Mouse (Mus musculus) lung, embryonic 14.5 days (tissue): ENCODE results near the gene Cltc. TPM values are rescaled to one million over a fixed set of nuclear protein-coding genes. Genes with fewer than 3 reads are reported as not detected.

Source experiments
- ATAC-seq: fragments of 200-750 bp; cut with Nextera tagmentation; 2 replicates; pipeline ENCODE4 v1.8.0; 2017; ENCODE audit warnings: mild to moderate bottlenecking, moderate TSS enrichment, moderate library complexity; ENCODE audit not compliant: insufficient read depth
- DNase-seq: peaks from one replicate; pipeline ENCODE4 v3.0.0-alpha.2; 2015
- H3K27ac ChIP-seq: fragments of 300-500 bp; sonication (generic); 2 replicates; pipeline ENCODE4 v1.5.1; 2014; ENCODE audit warnings: low read depth, mild to moderate bottlenecking, moderate library complexity
- H3K27me3 ChIP-seq: fragments of 300-500 bp; sonication (generic); 2 replicates; pipeline ENCODE4 v1.6.1; 2014; ENCODE audit warnings: low read length, control low read depth; ENCODE audit not compliant: insufficient read depth
- H3K36me3 ChIP-seq: fragments of 300-500 bp; sonication (generic); 2 replicates; pipeline ENCODE4 v1.6.1; 2014; ENCODE audit warnings: control low read depth; ENCODE audit not compliant: insufficient read depth
- H3K4me1 ChIP-seq: fragments of 300-500 bp; sonication (generic); 2 replicates; pipeline ENCODE4 v1.6.1; 2014; ENCODE audit warnings: antibody characterized with exemption, control low read depth; ENCODE audit not compliant: insufficient read depth
- H3K4me2 ChIP-seq: fragments of 300-500 bp; sonication (generic); 2 replicates; pipeline ENCODE4 v1.6.1; 2014; ENCODE audit warnings: mild to moderate bottlenecking
- H3K4me3 ChIP-seq: fragments of 300-500 bp; sonication (generic); 2 replicates; pipeline ENCODE4 v1.5.1; 2014; ENCODE audit warnings: low read depth, low read length
- H3K9ac ChIP-seq: fragments of 300-500 bp; sonication (generic); 2 replicates; pipeline ENCODE4 v1.6.1; 2014
- H3K9me3 ChIP-seq: fragments of 300-500 bp; sonication (generic); 2 replicates; pipeline ENCODE4 v1.6.1; 2016; ENCODE audit warnings: low read depth, low read length, control low read depth
- CTCF ChIP-seq: IDR thresholded peaks from 2 replicates; pipeline ENCODE4 v1.5.1; 2016; ENCODE audit warnings: antibody characterized with exemption, low read depth
- WGBS: fragments of 180-500 bp; shearing (Covaris S2); extraction: QIAGEN DNeasy Blood & Tissue Kit; methylation state at CpG from one replicate; pipeline ENCODE4 v1.1.7; 2014; 5-methylcytosine and 5-hydroxymethylcytosine counted together
- polyA plus RNA-seq: library from polyadenylated mRNA; unstranded; fragments of >200 nt; fragmentation: Nextera tagmentation; extraction: Ambion mirVana; gene quantifications from 2 replicates; pipeline ENCODE4 v1.2.1, GENCODE M21; 2014

Cltc gene
- polyA plus RNA-seq, 1 experiment from 2014 or later = 179 TPM

GRCm38 (mm10) chr11:86719390-86719789, 38.0 kb downstream of the Cltc start:
- H3K4me3 ChIP-seq = no peak overlapping the region
- no peak overlapping the region for H3K9ac ChIP-seq
- no peak overlapping the region for H3K27ac ChIP-seq
- H3K4me1 ChIP-seq = no peaks in the 10 kb centered on the region
- H3K4me2 ChIP-seq = no peak overlapping the region
- no peaks in the 10 kb centered on the region for H3K9me3 ChIP-seq
- no peak for TF ChIP-seq CTCF
- H3K27me3 ChIP-seq = no peaks in the 10 kb centered on the region
- ATAC-seq = no peak
- 91% methylated on average over 8 of the region's 8 CpGs for WGBS
- peaks cover 82% of the 10 kb centered on the region for H3K36me3 ChIP-seq
- DNase-seq = no peak

DNA sequence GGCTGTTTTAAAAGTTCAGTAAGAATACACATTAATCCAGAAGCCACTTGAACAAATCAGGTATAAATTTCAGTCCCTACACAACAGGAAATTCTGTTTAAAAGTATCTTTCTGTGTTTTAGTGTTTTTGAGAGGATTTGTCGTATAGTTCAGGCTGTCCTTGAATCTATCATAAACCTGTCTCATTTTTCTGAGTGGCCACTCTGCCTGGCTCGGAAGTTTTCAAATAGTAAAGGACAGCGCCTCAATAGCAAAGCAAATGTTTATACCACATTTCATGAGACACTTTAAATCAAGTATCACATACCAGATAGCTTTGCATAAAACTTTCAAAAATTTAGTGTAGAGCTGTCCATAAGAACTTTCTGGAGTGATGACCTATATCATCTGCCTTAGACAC, 39.0 kb downstream of the Cltc start:
- WGBS = 77% methylated on average over 3 of the region's 3 CpGs
- Histone ChIP-seq H3K9ac (no peak overlapping the region), H3K4me3 (no peak overlapping the region), H3K4me1 (no peaks in the 10 kb centered on the region), H3K36me3 (peaks cover 84% of the 10 kb centered on the region), H3K9me3 (no peaks in the 10 kb centered on the region), H3K27me3 (no peaks in the 10 kb centered on the region), H3K27ac (no peak overlapping the region), H3K4me2 (no peak overlapping the region)
- no peak for TF ChIP-seq CTCF
- no peak for DNase-seq
- no peak for ATAC-seq

GRCm38 (mm10) chr11:86717306-86718065, 39.9 kb downstream of the Cltc start:
- no peak overlapping the region for H3K4me2 ChIP-seq
- H3K9ac ChIP-seq = no peak overlapping the region
- WGBS = 88% methylated on average over 6 of the region's 6 CpGs
- H3K27ac ChIP-seq = no peak overlapping the region
- H3K9me3 ChIP-seq = no peaks in the 10 kb centered on the region
- ATAC-seq (no peak), DNase-seq (no peak)
- no peak overlapping the region for H3K4me3 ChIP-seq
- peaks cover 85% of the 10 kb centered on the region for H3K36me3 ChIP-seq
- H3K4me1 ChIP-seq = no peaks in the 10 kb centered on the region
- H3K27me3 ChIP-seq = no peaks in the 10 kb centered on the region
- no peak for TF ChIP-seq CTCF

DNA sequence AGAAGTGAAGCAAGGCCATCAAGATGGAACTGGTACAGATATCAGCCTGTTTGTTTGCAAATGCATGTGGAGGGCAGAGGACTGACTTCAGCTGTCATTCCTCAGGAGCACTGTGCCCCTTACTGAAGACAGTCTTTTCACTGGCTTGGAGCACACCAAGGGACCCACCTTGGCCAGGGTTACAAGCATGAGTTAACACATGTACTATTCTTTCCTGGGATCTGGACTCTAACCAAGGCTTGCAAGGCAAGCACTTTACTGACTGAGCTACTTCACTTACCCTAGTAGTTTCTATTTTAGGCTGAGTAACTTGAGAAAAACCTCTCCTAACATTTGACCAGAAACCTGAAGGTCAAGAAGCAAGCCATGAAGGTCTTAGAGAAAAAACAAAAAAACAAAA, 42.8 kb downstream of the Cltc start:
- Histone ChIP-seq H3K9ac (no peak overlapping the region), H3K4me1 (no peaks in the 10 kb centered on the region), H3K36me3 (peaks cover 91% of the 10 kb centered on the region), H3K4me2 (no peak overlapping the region), H3K27ac (no peak overlapping the region), H3K27me3 (no peaks in the 10 kb centered on the region), H3K9me3 (no peaks in the 10 kb centered on the region), H3K4me3 (no peak overlapping the region)
- no peak for TF ChIP-seq CTCF
- DNase-seq (no peak), ATAC-seq (no peak)

DNA sequence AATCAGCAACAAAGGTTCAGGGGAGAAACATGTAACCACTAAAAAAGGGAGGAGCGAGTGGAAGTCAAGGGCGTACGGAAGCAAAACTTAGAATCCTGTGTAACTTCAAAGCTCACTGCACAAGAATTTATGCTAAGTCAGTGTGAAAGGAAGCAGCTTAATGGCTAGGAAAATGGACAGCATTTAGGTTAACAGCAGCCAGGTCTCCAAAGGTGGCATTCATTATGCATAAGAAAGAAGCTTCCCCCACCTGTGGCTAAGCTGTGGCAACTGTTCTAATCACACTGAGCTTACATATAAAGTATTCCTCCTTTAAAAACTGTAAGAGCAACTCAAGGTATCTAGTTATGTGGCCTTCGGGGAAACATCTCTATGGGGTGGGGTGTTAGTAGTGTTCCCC, 56.2 kb downstream of the Cltc start:
- Histone ChIP-seq H3K9me3 (no peaks in the 10 kb centered on the region), H3K4me3 (no peak overlapping the region), H3K27ac (no peak overlapping the region), H3K36me3 (peaks cover 91% of the 10 kb centered on the region), H3K27me3 (no peaks in the 10 kb centered on the region), H3K9ac (no peak overlapping the region), H3K4me1 (no peaks in the 10 kb centered on the region), H3K4me2 (no peak overlapping the region)
- DNase-seq = no peak
- 91% methylated on average over 4 of the region's 4 CpGs for WGBS
- ATAC-seq = no peak
- no peak for TF ChIP-seq CTCF

- no peak for ATAC-seq
- no peak for TF ChIP-seq CTCF
- 77% methylated on average over 4 of the region's 4 CpGs for WGBS
- H3K9ac ChIP-seq = no peak overlapping the region
- no peaks in the 10 kb centered on the region for H3K27me3 ChIP-seq
- no peaks in the 10 kb centered on the region for H3K9me3 ChIP-seq
- H3K4me3 ChIP-seq = no peak overlapping the region
- H3K4me2 ChIP-seq = no peak overlapping the region
- no peak for DNase-seq
- H3K27ac ChIP-seq = no peak overlapping the region
- peaks cover 87% of the 10 kb centered on the region for H3K36me3 ChIP-seq
- H3K4me1 ChIP-seq = no peaks in the 10 kb centered on the region
Observed at GRCm38 (mm10) chr11:86695461-86695860, 61.9 kb downstream of the Cltc start.

- H3K4me2 ChIP-seq = no peak overlapping the region
- TF ChIP-seq CTCF = no peak
- H3K4me3 ChIP-seq = no peak overlapping the region
- H3K9me3 ChIP-seq = no peaks in the 10 kb centered on the region
- no peaks in the 10 kb centered on the region for H3K4me1 ChIP-seq
- peaks cover 87% of the 10 kb centered on the region for H3K36me3 ChIP-seq
- 84% methylated on average over 2 of the region's 2 CpGs for WGBS
- no peak for ATAC-seq
- no peaks in the 10 kb centered on the region for H3K27me3 ChIP-seq
- no peak overlapping the region for H3K27ac ChIP-seq
- no peak for DNase-seq
- H3K9ac ChIP-seq = no peak overlapping the region
Observed at GRCm38 (mm10) chr11:86692546-86692945, 64.8 kb downstream of the Cltc start.
